Mouse (Mus musculus) urinary bladder, postnatal 25 days (tissue): ENCODE data around the gene Rlbp1.
A peak's percentile ranks its signal among the peaks of the same experiment; 100 is the strongest.

Experiments used
- DNase-seq: peaks from one replicate; pipeline ENCODE4 v3.0.0; 2022; ENCODE audit warnings: low spot score

Gene Rlbp1

GRCm38 (mm10) chr7:79376516-79377275 lies 10.2 kb downstream of the Rlbp1 start:
- DNase-seq, result no peak

GRCm38 (mm10) chr7:79375594-79375993 lies 11.3 kb downstream of the Rlbp1 start:
- DNase-seq, result no peak

GRCm38 (mm10) chr7:79374017-79374416 lies 12.8 kb downstream of the Rlbp1 start:
- no peak for DNase-seq

- DNase-seq, result peak; percentile 71
Measured at GRCm38 (mm10) chr7:79371321-79371879, 15.4 kb downstream of the Rlbp1 start.

GRCm38 (mm10) chr7:79369416-79369815 lies 17.4 kb downstream of the Rlbp1 start:
- DNase-seq, result no peak

GRCm38 (mm10) chr7:79368664-79369063 lies 18.2 kb downstream of the Rlbp1 start:
- no peak for DNase-seq

- no peak for DNase-seq
Measured at GRCm38 (mm10) chr7:79363370-79364043, 23.3 kb downstream of the Rlbp1 start.

- no peak for DNase-seq
Measured at GRCm38 (mm10) chr7:79362830-79363229, 24.0 kb downstream of the Rlbp1 start.

GRCm38 (mm10) chr7:79362208-79362607 lies 24.6 kb downstream of the Rlbp1 start:
- no peak for DNase-seq

- no peak for DNase-seq
Measured at GRCm38 (mm10) chr7:79360056-79360455, 26.8 kb downstream of the Rlbp1 start.

GRCm38 (mm10) chr7:79359183-79359435 lies 27.7 kb downstream of the Rlbp1 start:
- no peak for DNase-seq

- no peak for DNase-seq
Measured at GRCm38 (mm10) chr7:79358350-79359182, 28.3 kb downstream of the Rlbp1 start.

- DNase-seq, result peak; percentile 59
Measured at GRCm38 (mm10) chr7:79349738-79350386, 37.0 kb downstream of the Rlbp1 start.

GRCm38 (mm10) chr7:79348816-79349215 lies 38.0 kb downstream of the Rlbp1 start:
- DNase-seq, result no peak

- DNase-seq, result no peak
Measured at GRCm38 (mm10) chr7:79347108-79347813, 39.6 kb downstream of the Rlbp1 start.

- DNase-seq, result no peak
Measured at GRCm38 (mm10) chr7:79346555-79347075, 40.2 kb downstream of the Rlbp1 start.

- peak; percentile 44 for DNase-seq
Measured at GRCm38 (mm10) chr7:79345902-79346301, 40.9 kb downstream of the Rlbp1 start.

- DNase-seq, result no peak
Measured at GRCm38 (mm10) chr7:79336362-79336910, 50.4 kb downstream of the Rlbp1 start.

GRCm38 (mm10) chr7:79333419-79333818 lies 53.4 kb downstream of the Rlbp1 start:
- no peak for DNase-seq

GRCm38 (mm10) chr7:79331197-79331596 lies 55.7 kb downstream of the Rlbp1 start:
- no peak for DNase-seq

- DNase-seq, result no peak
Measured at GRCm38 (mm10) chr7:79328769-79329168, 58.1 kb downstream of the Rlbp1 start.
